Mouse (Mus musculus): ENCODE results near the gene Rchy1. TPM values are rescaled to one million over a fixed set of nuclear protein-coding genes. Genes with fewer than 3 reads are reported as not detected.

Gene Rchy1
- polyA plus RNA-seq (2015; fragmentation: Nextera tagmentation; extraction: Ambion mirVana), result 81.5 and 89.2 TPM in 2 replicates

DNA sequence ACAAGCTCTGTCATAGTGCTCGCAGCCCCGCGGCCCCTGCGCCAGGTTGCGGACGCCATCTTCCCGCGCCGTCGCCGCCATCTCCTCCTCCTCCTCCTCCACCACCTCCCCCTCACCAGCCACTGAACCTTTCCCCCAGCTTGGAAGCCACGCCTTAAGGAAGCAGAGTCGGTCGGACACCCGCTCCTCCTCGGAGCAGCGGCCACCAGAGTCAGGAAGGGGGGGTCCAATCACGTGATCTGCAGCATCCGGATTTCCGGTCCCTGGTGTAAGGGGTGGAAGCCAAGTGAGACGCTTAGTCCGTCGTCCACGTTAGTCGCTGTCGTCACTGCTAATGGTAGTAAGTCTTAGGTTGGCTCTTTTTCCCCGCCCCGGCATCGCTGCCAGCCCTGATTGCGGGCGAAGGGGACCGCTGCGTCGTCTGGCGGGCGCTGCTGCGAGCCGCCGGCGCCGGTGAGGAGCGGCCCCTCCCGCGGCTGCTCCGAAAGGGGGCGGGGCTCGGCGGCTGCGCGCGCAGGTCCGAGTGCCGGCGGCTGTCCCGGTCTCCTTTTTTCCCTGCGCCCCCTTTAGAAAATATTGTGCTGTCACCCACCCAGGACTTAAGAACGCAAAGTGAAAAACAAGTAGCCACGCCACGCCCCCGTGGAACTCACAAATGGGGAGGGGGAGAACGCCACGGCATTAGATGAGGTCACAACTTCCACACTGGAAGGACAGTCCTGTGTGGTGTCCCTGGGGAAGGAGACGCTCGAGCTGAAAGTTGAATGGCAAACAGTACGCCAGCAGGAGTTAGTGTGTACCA, at the start of gene Rchy1:
Gene Rchy1 (minus strand): TSS at position 430 of the 802 bp plus-strand sequence.
- Histone ChIP-seq H3K27me3 (no peaks in the 10 kb centered on the region), H3K4me3 (peak within 1 kb of the TSS; percentile 73), H3K4me1 (peaks cover 23% of the 10 kb centered on the region), H3K9me3 (no peaks in the 10 kb centered on the region), H3K36me3 (peaks cover 3% of the 10 kb centered on the region; the same call in 1 of the 2 replicates), H3K4me2 (peak within 1 kb of the TSS; percentile 60), H3K9ac (peak within 1 kb of the TSS; percentile 84), H3K27ac (peak within 1 kb of the TSS; percentile 98)
- ATAC-seq (ENCODE audit: insufficient number of reproducible peaks, insufficient read depth, low FRiP score, low TSS enrichment, low read depth), result peak; percentile 97
- WGBS, result under 1% methylated on average over 65 of the region's 65 CpGs

DNA sequence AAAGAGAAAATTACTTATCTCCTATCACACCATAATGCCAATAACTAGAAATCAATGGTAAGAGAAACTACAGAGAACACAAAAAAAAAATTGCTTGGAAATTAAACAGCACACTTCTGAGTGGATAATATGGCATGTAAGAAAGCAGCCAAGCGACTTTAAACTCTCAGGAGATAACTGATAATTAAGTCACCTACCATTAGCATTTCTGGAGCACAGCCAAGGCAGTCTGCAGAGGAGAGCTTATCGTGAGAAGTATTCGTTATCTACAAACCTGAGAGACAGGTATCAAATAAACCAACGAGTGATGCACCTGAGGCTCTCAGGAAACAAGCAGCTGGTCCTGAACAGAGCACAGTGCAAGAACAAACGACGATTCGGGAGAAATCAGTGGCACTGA, 48.9 kb upstream of the Rchy1 start:
- no peak overlapping the region for H3K9ac ChIP-seq
- no peak for ATAC-seq (ENCODE audit: insufficient number of reproducible peaks, insufficient read depth, low FRiP score, low TSS enrichment, low read depth)
- 55% methylated on average over 7 of the region's 7 CpGs for WGBS
- H3K9me3 ChIP-seq, result no peaks in the 10 kb centered on the region
- H3K36me3 ChIP-seq, result no peaks in the 10 kb centered on the region
- H3K4me2 ChIP-seq, result no peak overlapping the region
- no peaks in the 10 kb centered on the region for H3K27me3 ChIP-seq
- H3K27ac ChIP-seq, result no peak overlapping the region
- no peaks in the 10 kb centered on the region for H3K4me1 ChIP-seq
- H3K4me3 ChIP-seq, result no peak overlapping the region

DNA sequence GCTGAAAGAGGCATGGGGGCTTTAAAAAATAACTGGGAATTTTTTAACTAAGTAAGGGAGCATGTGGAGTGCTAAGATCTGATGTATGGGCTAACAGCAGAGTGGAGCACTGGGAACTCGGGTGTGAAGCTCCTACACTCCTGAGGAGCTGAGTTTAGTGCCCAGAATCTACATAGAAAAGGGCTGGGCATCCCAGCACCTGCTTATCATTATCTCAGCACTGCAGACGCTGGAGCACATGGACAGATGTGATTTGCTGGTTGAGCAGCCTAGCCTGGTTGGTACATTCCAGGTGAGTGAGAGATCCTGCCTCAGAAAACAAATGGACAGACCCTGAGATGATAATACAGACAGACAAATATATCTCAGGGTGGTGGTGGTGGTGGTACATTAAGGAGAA, 47.0 kb upstream of the Rchy1 start:
- no peak overlapping the region for H3K4me2 ChIP-seq
- H3K36me3 ChIP-seq, result no peaks in the 10 kb centered on the region
- H3K9me3 ChIP-seq, result no peaks in the 10 kb centered on the region
- H3K4me3 ChIP-seq, result no peak overlapping the region
- 29% methylated on average over 2 of the region's 2 CpGs for WGBS
- no peak for ATAC-seq (ENCODE audit: insufficient number of reproducible peaks, insufficient read depth, low FRiP score, low TSS enrichment, low read depth)
- no peaks in the 10 kb centered on the region for H3K4me1 ChIP-seq
- no peak overlapping the region for H3K27ac ChIP-seq
- H3K27me3 ChIP-seq, result no peaks in the 10 kb centered on the region
- no peak overlapping the region for H3K9ac ChIP-seq

DNA sequence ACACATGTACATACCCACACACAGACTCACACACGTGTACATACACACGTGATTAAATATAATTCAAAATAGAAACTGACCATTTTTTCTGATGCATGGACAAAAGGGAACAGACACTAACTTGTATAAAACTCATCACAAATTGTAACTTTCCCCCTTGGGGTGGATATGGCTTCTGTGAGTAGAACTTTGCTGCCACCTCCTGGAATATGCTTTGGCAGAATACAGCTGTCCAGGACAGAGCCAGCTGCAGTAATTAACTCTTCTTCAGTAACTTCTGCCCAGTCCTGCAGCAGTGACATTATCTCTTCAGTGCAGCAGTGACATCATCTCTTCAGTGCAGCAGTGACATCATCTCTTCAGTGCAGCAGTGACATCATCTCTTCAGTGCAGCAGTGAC, 40.1 kb upstream of the Rchy1 start:
- no peak overlapping the region for H3K4me3 ChIP-seq
- H3K36me3 ChIP-seq, result no peaks in the 10 kb centered on the region
- no peaks in the 10 kb centered on the region for H3K27me3 ChIP-seq
- no peak overlapping the region for H3K4me2 ChIP-seq
- H3K4me1 ChIP-seq, result no peaks in the 10 kb centered on the region
- no peaks in the 10 kb centered on the region for H3K9me3 ChIP-seq
- H3K27ac ChIP-seq, result no peak overlapping the region
- 60% methylated on average over 2 of the region's 2 CpGs for WGBS
- no peak for ATAC-seq (ENCODE audit: insufficient number of reproducible peaks, insufficient read depth, low FRiP score, low TSS enrichment, low read depth)
- no peak overlapping the region for H3K9ac ChIP-seq

DNA sequence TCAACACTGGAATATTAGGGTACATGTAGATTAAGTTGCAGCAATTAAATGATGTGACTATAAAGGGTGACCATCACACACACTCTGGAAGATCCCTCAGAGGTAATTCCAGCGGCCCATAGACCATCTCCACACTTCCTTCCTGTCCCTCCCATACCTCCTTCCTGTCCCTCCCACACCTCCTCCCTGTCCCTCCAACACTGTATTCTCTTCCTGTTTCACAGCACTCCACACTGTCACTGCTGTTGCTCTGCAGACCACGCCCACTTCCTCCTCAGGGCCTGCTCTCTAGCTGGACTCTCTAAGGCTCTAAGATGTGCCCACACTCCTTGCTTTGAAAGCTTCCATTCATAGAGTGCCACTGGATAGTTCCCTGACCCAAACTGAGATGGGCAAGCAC, 37.9 kb upstream of the Rchy1 start:
- Histone ChIP-seq H3K9me3 (no peaks in the 10 kb centered on the region), H3K4me2 (no peak overlapping the region), H3K4me1 (no peaks in the 10 kb centered on the region), H3K4me3 (no peak overlapping the region), H3K27ac (no peak overlapping the region), H3K36me3 (no peaks in the 10 kb centered on the region), H3K9ac (no peak overlapping the region), H3K27me3 (no peaks in the 10 kb centered on the region)
- ATAC-seq (ENCODE audit: insufficient number of reproducible peaks, insufficient read depth, low FRiP score, low TSS enrichment, low read depth), result peak; percentile 48; the same call in 1 of the 2 replicates
- WGBS, result 68% methylated on average over 2 of the region's 2 CpGs

DNA sequence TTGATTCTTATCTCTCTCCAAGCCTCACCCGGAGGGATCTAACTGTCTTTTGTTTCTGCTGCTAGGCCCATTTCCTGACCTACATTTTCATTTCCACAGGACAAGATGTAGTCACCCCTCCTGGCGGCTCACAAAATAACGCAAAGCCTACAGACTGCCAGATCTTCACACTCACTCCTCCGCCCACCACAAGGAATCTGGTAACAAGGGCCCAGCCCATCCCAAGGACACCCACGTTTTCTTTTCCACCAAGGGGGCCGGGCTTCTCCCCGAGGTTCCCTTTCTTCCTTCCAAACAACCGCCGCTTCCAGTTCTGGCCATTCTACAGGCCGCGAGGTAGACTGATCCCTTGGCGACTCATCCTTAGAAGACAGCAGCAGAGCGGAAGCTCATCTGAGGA, 31.7 kb upstream of the Rchy1 start:
- Histone ChIP-seq H3K27me3 (no peaks in the 10 kb centered on the region), H3K4me2 (no peak overlapping the region), H3K9ac (no peak overlapping the region), H3K27ac (no peak overlapping the region), H3K4me3 (no peak overlapping the region), H3K36me3 (no peaks in the 10 kb centered on the region), H3K9me3 (no peaks in the 10 kb centered on the region), H3K4me1 (no peaks in the 10 kb centered on the region)
- 67% methylated on average over 13 of the region's 13 CpGs for WGBS
- no peak for ATAC-seq (ENCODE audit: insufficient number of reproducible peaks, insufficient read depth, low FRiP score, low TSS enrichment, low read depth)

DNA sequence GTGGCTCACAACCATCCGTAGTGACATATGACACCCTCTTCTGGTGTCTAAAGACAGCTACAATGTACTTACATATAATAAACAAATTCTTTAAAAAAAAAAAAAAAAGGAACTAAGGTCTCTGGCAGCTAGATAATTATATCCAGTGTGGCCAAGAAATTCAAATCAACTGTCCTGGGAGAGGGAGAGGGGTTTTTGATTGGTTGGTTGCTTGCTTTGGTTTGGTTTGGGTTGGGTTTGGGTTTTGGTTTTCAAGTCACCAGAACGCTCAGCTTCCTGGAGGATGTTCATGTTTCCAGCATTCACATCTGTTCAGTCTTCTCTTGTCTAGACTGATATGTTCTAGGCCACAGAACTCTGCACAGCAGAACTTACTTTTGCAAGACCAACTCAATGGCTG, 30.2 kb upstream of the Rchy1 start:
- H3K4me3 ChIP-seq, result no peak overlapping the region
- H3K9me3 ChIP-seq, result no peaks in the 10 kb centered on the region
- H3K4me2 ChIP-seq, result no peak overlapping the region
- ATAC-seq (ENCODE audit: insufficient number of reproducible peaks, insufficient read depth, low FRiP score, low TSS enrichment, low read depth), result no peak
- no peaks in the 10 kb centered on the region for H3K36me3 ChIP-seq
- H3K27me3 ChIP-seq, result no peaks in the 10 kb centered on the region
- H3K9ac ChIP-seq, result no peak overlapping the region
- WGBS, result 88% methylated on average over 2 of the region's 2 CpGs
- H3K4me1 ChIP-seq, result no peaks in the 10 kb centered on the region
- H3K27ac ChIP-seq, result no peak overlapping the region

DNA sequence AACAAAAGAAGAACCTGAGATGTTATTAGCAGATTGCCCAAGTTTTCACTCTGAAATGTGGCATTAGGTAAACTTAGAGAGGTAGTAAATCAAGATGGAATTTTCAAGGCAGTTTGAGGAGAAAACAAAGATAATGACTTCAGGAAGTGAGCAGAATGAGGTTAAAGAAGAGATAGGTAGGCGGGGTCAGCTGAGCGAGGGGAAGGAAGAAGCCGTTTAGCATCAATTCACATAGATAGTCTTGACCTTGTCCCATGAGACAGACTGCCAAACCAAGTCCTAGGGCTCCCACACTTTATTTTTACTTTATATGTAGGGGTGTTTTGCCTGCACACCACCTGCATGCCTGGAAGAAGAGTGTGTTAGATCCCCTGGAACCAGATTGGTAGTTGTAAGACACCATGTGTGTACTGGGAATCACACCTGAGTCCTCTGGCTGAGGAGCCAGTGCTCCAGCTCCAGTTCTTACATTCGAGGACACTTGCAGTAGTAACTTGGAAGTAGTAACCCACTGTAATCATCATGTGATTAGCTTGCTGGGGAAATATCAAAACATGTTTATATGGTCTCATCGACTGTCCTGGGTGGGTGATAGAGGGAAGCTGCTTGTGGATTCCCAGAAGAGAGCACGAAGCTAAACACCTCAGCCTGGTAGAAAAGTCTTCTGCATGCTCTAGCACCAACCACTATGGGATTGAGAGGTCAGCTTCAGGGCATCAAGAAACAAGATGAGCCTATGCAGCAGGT, 28.5 kb upstream of the Rchy1 start:
- Histone ChIP-seq H3K4me2 (no peak overlapping the region), H3K27me3 (no peaks in the 10 kb centered on the region), H3K9ac (no peak overlapping the region), H3K36me3 (no peaks in the 10 kb centered on the region), H3K4me3 (no peak overlapping the region), H3K27ac (no peak overlapping the region), H3K9me3 (no peaks in the 10 kb centered on the region), H3K4me1 (no peaks in the 10 kb centered on the region)
- WGBS, result 79% methylated on average over 6 of the region's 6 CpGs
- no peak for ATAC-seq (ENCODE audit: insufficient number of reproducible peaks, insufficient read depth, low FRiP score, low TSS enrichment, low read depth)

DNA sequence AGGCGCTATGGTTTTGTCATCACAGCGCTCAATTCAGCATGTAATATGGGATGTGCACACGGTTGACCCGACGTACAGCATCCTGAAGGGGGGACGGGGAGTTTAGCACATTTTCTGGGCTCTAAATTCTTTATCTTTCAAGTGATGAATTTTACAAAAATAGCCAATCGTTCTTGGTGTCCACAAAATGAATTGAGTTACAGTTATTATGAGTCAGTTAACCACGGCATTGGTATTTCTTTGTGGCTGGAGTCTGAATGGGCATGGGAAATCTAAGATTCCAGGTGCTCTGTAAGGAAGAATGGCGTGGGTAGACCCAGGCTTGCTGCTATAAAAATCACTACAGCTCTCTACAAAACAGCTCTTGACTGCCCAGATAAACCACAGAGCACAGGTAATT, 26.4 kb upstream of the Rchy1 start:
- Histone ChIP-seq H3K9ac (no peak overlapping the region), H3K4me3 (no peak overlapping the region), H3K9me3 (no peaks in the 10 kb centered on the region), H3K27ac (no peak overlapping the region), H3K36me3 (no peaks in the 10 kb centered on the region), H3K4me1 (no peaks in the 10 kb centered on the region), H3K27me3 (no peaks in the 10 kb centered on the region), H3K4me2 (no peak overlapping the region)
- WGBS, result 75% methylated on average over 9 of the region's 9 CpGs
- ATAC-seq (ENCODE audit: insufficient number of reproducible peaks, insufficient read depth, low FRiP score, low TSS enrichment, low read depth), result no peak

DNA sequence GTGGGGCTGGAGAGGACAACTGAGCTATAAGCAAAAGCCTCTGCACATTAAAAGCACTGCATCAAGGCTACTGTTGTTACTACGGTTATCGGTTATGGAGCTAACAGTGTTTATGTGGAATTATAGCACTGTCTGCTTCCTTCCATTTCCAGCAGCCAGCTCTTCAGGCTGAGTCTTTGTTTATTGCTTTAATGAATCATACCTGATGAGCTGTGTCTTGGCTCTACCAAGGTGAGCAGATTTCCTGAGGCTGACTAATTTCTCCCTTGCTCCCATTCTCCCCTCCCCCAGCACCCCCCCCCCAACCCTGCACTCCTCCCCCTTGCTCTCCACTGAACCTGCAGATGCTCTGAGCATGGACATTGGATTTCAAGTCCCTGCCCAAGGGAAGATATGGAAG, 24.9 kb upstream of the Rchy1 start:
- ATAC-seq (ENCODE audit: insufficient number of reproducible peaks, insufficient read depth, low FRiP score, low TSS enrichment, low read depth), result no peak
- WGBS, result 93% methylated on average over 2 of the region's 2 CpGs
- no peak overlapping the region for H3K4me3 ChIP-seq
- no peaks in the 10 kb centered on the region for H3K4me1 ChIP-seq
- H3K4me2 ChIP-seq, result no peak overlapping the region
- no peaks in the 10 kb centered on the region for H3K27me3 ChIP-seq
- no peaks in the 10 kb centered on the region for H3K9me3 ChIP-seq
- no peak overlapping the region for H3K9ac ChIP-seq
- no peak overlapping the region for H3K27ac ChIP-seq
- H3K36me3 ChIP-seq, result no peaks in the 10 kb centered on the region

DNA sequence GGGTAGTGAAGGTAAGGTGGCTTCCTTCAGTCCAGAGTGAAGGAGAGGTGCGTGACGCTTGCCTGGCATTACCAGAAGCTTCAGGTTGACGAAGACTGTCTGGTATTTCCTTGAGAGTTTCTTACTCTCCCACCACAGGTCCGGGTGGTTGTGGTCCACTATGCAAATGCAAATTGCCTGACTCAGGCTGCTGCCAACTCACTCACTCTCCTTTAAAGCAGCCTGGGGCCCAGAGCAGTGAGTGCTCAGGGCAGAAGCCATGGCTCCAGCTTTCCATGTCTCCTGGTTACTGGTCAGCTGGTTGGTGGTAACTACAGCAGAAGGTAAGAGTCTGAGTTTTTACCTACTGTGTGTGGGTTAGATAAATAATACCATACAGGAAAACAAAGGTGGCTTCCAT, 24.4 kb upstream of the Rchy1 start, which contains the start of gene Odaph:
Gene Odaph (plus strand): TSS at position 240 of the 400 bp plus-strand sequence.
- Histone ChIP-seq H3K36me3 (no peaks in the 10 kb centered on the region), H3K9ac (no peak within 1 kb of the TSS)

DNA sequence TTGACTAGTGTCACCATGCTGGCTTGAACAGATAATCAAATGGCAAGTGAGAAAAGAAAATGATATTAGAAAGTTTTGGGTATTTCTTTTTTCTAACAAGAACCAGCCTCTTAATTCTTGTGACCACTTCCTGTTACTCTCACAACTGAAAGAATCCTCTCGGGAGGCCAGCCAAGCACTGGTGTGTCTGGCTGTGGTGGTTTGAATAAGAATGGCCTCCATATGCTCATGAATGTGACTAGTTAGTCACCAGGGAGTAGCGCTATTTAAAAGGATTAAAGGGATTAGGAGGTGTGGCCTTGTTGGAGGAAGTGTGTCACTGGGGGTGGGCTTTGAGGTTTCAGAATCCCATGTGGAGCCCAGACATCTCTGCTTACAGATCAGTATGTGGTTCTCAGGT, 22.9 kb upstream of the Rchy1 start:
- no peak overlapping the region for H3K4me3 ChIP-seq
- no peak overlapping the region for H3K27ac ChIP-seq
- no peaks in the 10 kb centered on the region for H3K4me1 ChIP-seq
- H3K36me3 ChIP-seq, result no peaks in the 10 kb centered on the region
- H3K27me3 ChIP-seq, result no peaks in the 10 kb centered on the region
- WGBS, result 52% methylated on average over 2 of the region's 2 CpGs
- ATAC-seq (ENCODE audit: insufficient number of reproducible peaks, insufficient read depth, low FRiP score, low TSS enrichment, low read depth), result no peak
- no peak overlapping the region for H3K9ac ChIP-seq
- no peaks in the 10 kb centered on the region for H3K9me3 ChIP-seq
- no peak overlapping the region for H3K4me2 ChIP-seq

More for the DNA sequence above, 24.4 kb upstream of the Rchy1 start, which contains the start of gene Odaph:
- Histone ChIP-seq H3K4me2 (no peak within 1 kb of the TSS), H3K4me3 (no peak within 1 kb of the TSS), H3K4me1 (no peaks in the 10 kb centered on the region), H3K27me3 (no peaks in the 10 kb centered on the region), H3K27ac (no peak within 1 kb of the TSS), H3K9me3 (no peaks in the 10 kb centered on the region)
- WGBS, result 64% methylated on average over 4 of the region's 4 CpGs
- ATAC-seq (ENCODE audit: insufficient number of reproducible peaks, insufficient read depth, low FRiP score, low TSS enrichment, low read depth), result no peak
